Mouse (Mus musculus): ENCODE results near the gene Hrasls. TPM values are rescaled to one million over a fixed set of nuclear protein-coding genes. Genes with fewer than 3 reads are reported as not detected.

Gene Hrasls
- total and polyA plus RNA-seq, 3 experiments, result not detected

GRCm38 (mm10) chr16:29167051-29167450 lies 42.4 kb upstream of the Hrasls start:
- DNase-seq (ENCODE audit: low read depth, low spot score), result no peak
- TF ChIP-seq POLR2AphosphoS2 (IDR thresholded peaks at IDR 0.05; ENCODE audit: low read length) (no peak), CHD2 (IDR thresholded peaks at IDR 0.05; ENCODE audit: low read length) (no peak), ZMIZ1 (IDR thresholded peaks at IDR 0.05; ENCODE audit: low read depth, low read length) (no peak)

GRCm38 (mm10) chr16:29171741-29172140 lies 37.8 kb upstream of the Hrasls start:
- Histone ChIP-seq H3K9ac (ENCODE audit: control insufficient read depth, low read depth, low read length, poor library complexity, severe bottlenecking) (no peak overlapping the region), H3K4me1 (ENCODE audit: control insufficient read depth in 1 of 2, insufficient read depth in 2 of 2, low read length in 2 of 2) (no peaks in the 10 kb centered on the region), H3K9me3 (replicated peaks; ENCODE audit: insufficient read depth, low read length) (no peaks in the 10 kb centered on the region), H3K27me3 (ENCODE audit: control insufficient read depth in 1 of 2, insufficient read depth in 2 of 2, low read length in 2 of 2) (no peaks in the 10 kb centered on the region), H3K36me3 (ENCODE audit: control insufficient read depth in 1 of 2, insufficient read depth in 2 of 2, low read length in 2 of 2) (no peaks in the 10 kb centered on the region), H3K79me2 (ENCODE audit: control insufficient read depth, insufficient read depth, low read length, poor library complexity) (no peaks in the 10 kb centered on the region), H3K27ac (ENCODE audit: control insufficient read depth, low read depth, low read length) (no peak overlapping the region), H3K4me3 (ENCODE audit: control insufficient read depth in 1 of 2, insufficient read depth in 1 of 2, low read depth in 2 of 2, low read length in 2 of 2) (no peak overlapping the region)
- no peak for DNase-seq (ENCODE audit: low read depth, low spot score)
- no peak for TF ChIP-seq MYB (IDR thresholded peaks at IDR 0.05; ENCODE audit: low read depth, low read length)
- TF ChIP-seq USF1 (IDR thresholded peaks at IDR 0.05; ENCODE audit: low read depth, low read length), result no peak
- no peak for TF ChIP-seq ZMIZ1 (IDR thresholded peaks at IDR 0.05; ENCODE audit: low read depth, low read length)
- no peak for TF ChIP-seq ETS1 (IDR thresholded peaks at IDR 0.05; ENCODE audit: low read depth, low read length)
- TF ChIP-seq RAD21 (IDR thresholded peaks at IDR 0.05; ENCODE audit: low read depth, low read length), result no peak
- TF ChIP-seq ZKSCAN1 (IDR thresholded peaks at IDR 0.05; ENCODE audit: low read depth, low read length), result no peak
- TF ChIP-seq E2F4 (IDR thresholded peaks at IDR 0.05; ENCODE audit: borderline replicate concordance, low read depth, low read length), result no peak
- no peak for TF ChIP-seq MAX (IDR thresholded peaks at IDR 0.05; ENCODE audit: low read length)
- TF ChIP-seq MEF2A (IDR thresholded peaks at IDR 0.05; ENCODE audit: extremely low read depth, insufficient replicate concordance, low read depth, low read length, poor library complexity, severe bottlenecking), result no peak

More at GRCm38 (mm10) chr16:29167051-29167450, 42.4 kb upstream of the Hrasls start:
- H3K4me1 ChIP-seq (ENCODE audit: control insufficient read depth in 1 of 2, insufficient read depth in 2 of 2, low read length in 2 of 2), result no peaks in the 10 kb centered on the region
- H3K36me3 ChIP-seq (ENCODE audit: control insufficient read depth in 1 of 2, insufficient read depth in 2 of 2, low read length in 2 of 2), result no peaks in the 10 kb centered on the region
- no peaks in the 10 kb centered on the region for H3K27me3 ChIP-seq (ENCODE audit: control insufficient read depth in 1 of 2, insufficient read depth in 2 of 2, low read length in 2 of 2)
- H3K9me3 ChIP-seq (replicated peaks; ENCODE audit: insufficient read depth, low read length), result no peaks in the 10 kb centered on the region
- no peak overlapping the region for H3K4me3 ChIP-seq (ENCODE audit: control insufficient read depth in 1 of 2, insufficient read depth in 1 of 2, low read depth in 2 of 2, low read length in 2 of 2)
- no peaks in the 10 kb centered on the region for H3K79me2 ChIP-seq (ENCODE audit: control insufficient read depth, insufficient read depth, low read length, poor library complexity)
- no peak overlapping the region for H3K9ac ChIP-seq (ENCODE audit: control insufficient read depth, low read depth, low read length, poor library complexity, severe bottlenecking)
- H3K27ac ChIP-seq (ENCODE audit: control insufficient read depth, low read depth, low read length), result no peak overlapping the region

- Histone ChIP-seq H3K4me1 (ENCODE audit: control insufficient read depth in 1 of 2, insufficient read depth in 2 of 2, low read length in 2 of 2) (no peaks in the 10 kb centered on the region), H3K36me3 (ENCODE audit: control insufficient read depth in 1 of 2, insufficient read depth in 2 of 2, low read length in 2 of 2) (no peaks in the 10 kb centered on the region), H3K9me3 (replicated peaks; ENCODE audit: insufficient read depth, low read length) (no peaks in the 10 kb centered on the region), H3K27ac (ENCODE audit: control insufficient read depth, low read depth, low read length) (no peak overlapping the region), H3K27me3 (ENCODE audit: control insufficient read depth in 1 of 2, insufficient read depth in 2 of 2, low read length in 2 of 2) (no peaks in the 10 kb centered on the region), H3K4me3 (ENCODE audit: control insufficient read depth in 1 of 2, insufficient read depth in 1 of 2, low read depth in 2 of 2, low read length in 2 of 2) (no peak overlapping the region), H3K9ac (ENCODE audit: control insufficient read depth, low read depth, low read length, poor library complexity, severe bottlenecking) (no peak overlapping the region), H3K79me2 (ENCODE audit: control insufficient read depth, insufficient read depth, low read length, poor library complexity) (no peaks in the 10 kb centered on the region)
- TF ChIP-seq MXI1 (IDR thresholded peaks at IDR 0.05; ENCODE audit: low read depth, low read length) (no peak), KAT2A (conservative IDR thresholded peaks at IDR 0.05; ENCODE audit: low read depth, low read length) (no peak), POLR2AphosphoS2 (IDR thresholded peaks at IDR 0.05; ENCODE audit: low read length) (no peak), ZNF384 (IDR thresholded peaks at IDR 0.05; ENCODE audit: low read depth, low read length) (no peak), RAD21 (IDR thresholded peaks at IDR 0.05; ENCODE audit: low read depth, low read length) (no peak), TBP (IDR thresholded peaks at IDR 0.05; ENCODE audit: low read depth, low read length) (no peak)
- no peak for DNase-seq (ENCODE audit: low read depth, low spot score)
These were observed 36.3 kb upstream of the Hrasls start for GRCm38 (mm10) chr16:29173201-29173600.

Measured in MEL (cell line).